Comparison of ENCODE assay signal across 10 mouse cellular contexts in the genomic region with DNA sequence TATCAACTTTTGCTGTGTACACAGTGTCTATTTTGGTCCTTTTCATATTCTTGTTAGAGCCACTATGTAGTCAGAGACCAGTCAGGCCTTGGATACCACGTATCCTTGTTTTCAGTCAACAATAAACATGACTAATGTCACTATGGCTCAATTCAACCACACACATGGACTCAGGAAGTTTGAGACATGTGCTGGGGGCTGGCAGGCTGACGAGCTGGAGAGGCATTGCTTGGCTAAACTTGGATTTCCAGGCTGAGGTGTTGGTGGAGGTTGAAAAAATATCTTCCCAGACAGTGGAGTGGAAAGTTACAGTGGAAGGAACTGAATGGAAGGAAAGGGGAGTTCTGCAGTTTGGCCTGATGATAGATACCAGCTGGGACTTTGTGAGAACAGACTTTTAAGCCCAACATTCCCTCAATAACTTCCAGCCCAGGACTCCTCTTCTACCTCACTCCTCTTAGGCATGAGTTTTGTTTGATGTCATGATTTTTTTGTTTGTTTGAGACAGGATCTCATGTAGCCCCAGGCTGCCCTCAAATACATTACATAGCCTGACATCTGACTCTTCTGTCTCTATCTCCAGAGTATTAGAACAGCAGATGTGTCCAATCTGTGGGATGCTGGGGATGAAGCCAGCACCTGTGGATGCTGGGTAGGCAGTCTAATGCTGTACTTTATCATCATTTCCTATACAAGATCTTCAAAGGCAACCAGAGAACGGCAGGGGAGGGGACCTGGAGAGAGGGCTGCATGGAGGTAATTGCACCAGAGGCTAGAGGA. TPM values are rescaled to one million over a fixed set of nuclear protein-coding genes. Genes with fewer than 3 reads are reported as not detected.
A peak's percentile ranks its signal among the peaks of the same experiment; 100 is the strongest.
DNase-seq lines count a peak whose midpoint lies in the region.
"Had no signal": no experiment of that assay in that cellular context is flagged by ENCODE, and none has a peak within 500 bp of the region (broad histone marks: within the 10 kb centered on the region; RNA-seq: fewer than 3 reads in every experiment).

No protein-coding gene starts in this region.

- peak; percentile 64 to 75 for DNase-seq in heart, adult 9 months (ENCODE audit: low spot score in 2 of 2)
- no peak for DNase-seq in heart, postnatal 4 days
- peak; percentile 69 for DNase-seq in right cerebral cortex, adult 18-20 months
- no peak for DNase-seq in right cerebral cortex, postnatal 14 days
- DNase-seq in fibroblast of lung, adult 2 months (ENCODE audit: low read depth) = peak; percentile 86
- peak; percentile 67 for DNase-seq in telencephalon, adult 2 months (ENCODE audit: low read depth, low spot score)
- DNase-seq in testis, postnatal 14 days (ENCODE audit: low spot score) = no peak
- no peak for DNase-seq in spleen, postnatal 36 days (ENCODE audit: low spot score in 2 of 2)
- DNase-seq: cerebellum, adult 2 months; kidney, postnatal 10 days had no signal

RNA-seq across cellular contexts. Expression of a gene that starts 39.7 kb away (rescaled TPM):
- 10 to 100 TPM; 57.0 to 58.4 TPM for total RNA-seq in heart, postnatal 4 days (2021)

Comparison
In these comparisons a context has a peak if more than half of its experiments do, and no peak if none do; other contexts are left out.
1. DNase-seq: peak in heart, adult 9 months (2 of 2), right cerebral cortex, adult 18-20 months (single experiment), fibroblast of lung, adult 2 months (single experiment) and telencephalon, adult 2 months (single experiment); none in heart, postnatal 4 days (single experiment), right cerebral cortex, postnatal 14 days (single experiment), testis, postnatal 14 days (single experiment) and spleen, postnatal 36 days (0 of 2).